Mouse (Mus musculus) MEL-GATA-1-ER (cell line): ENCODE measurements around the gene Fat3.

Experiments used
- DNase-seq: peaks from one replicate; pipeline ENCODE4 v3.0.0-alpha.2; 2012; ENCODE audit warnings: low read depth; ENCODE audit errors: extremely low read depth

The Fat3 gene

GRCm38 (mm10) chr9:16256577-16257207, 244.4 kb downstream of the Fat3 start:
- no peak for DNase-seq

DNA sequence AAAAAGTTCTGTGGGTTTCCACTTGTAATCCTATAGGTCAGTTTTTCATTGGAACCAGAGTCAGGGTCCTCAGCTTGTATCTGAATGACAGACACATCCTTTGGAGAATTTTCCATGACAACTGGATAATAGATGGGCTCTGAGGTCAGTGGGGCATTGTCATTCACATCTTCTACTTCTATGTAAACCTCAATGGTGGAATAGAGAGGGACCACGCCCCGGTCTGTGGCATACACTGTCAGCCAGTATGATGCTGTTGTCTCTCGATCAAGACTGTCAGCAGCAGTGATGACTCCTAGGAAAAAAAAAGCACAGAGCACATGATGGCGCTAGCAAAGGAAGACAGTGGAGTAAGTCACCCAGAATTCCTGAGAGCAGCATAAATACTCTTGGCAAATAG, 254.3 kb downstream of the Fat3 start:
- no peak for DNase-seq

- DNase-seq: no peak
Measured at GRCm38 (mm10) chr9:16231575-16231974, 269.5 kb downstream of the Fat3 start.

DNA sequence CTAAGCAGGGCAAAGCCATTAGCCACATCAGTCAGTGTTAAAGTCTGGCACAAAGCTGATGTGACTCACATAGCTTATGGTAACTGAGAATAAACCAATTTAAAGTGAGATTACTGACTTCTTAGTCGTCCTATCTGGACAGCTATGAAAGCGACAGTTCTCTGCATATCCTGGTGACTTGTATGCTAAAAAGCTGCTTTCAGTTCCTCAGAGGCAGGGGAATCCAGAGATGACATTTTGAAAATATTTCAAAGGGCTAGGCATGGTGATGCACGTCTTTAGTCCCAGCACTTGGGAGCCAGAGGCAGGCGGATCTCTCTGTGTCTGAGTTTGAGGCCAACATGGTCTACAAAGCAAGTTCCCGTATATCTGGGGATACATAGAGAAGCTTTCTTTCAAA, 272.2 kb downstream of the Fat3 start:
- DNase-seq: no peak

GRCm38 (mm10) chr9:16227398-16227797, 273.7 kb downstream of the Fat3 start:
- DNase-seq: peak; percentile 49

GRCm38 (mm10) chr9:16226545-16226944, 274.5 kb downstream of the Fat3 start:
- DNase-seq: no peak

- no peak for DNase-seq
Measured at GRCm38 (mm10) chr9:16221885-16222284, 279.2 kb downstream of the Fat3 start.

DNA sequence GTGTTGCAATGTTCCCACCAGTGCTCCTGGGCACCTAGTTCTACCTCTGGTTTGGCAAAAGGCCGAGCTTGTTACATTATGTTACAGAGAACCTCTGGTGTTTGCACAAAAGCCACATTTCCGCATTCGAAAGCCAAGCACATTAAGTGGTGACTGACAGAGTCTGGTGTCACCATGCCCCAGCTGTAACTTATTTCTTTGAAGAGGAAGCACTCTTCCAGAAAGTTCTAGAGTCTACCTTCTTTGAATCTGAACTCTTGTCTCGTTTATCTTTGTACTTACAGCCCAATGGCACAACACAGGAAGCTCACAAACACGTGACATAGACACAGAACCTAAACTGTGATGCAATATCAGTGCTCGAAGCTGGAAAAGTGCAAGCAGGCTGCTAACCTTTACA, 284.9 kb downstream of the Fat3 start:
- DNase-seq: peak; percentile 81

DNA sequence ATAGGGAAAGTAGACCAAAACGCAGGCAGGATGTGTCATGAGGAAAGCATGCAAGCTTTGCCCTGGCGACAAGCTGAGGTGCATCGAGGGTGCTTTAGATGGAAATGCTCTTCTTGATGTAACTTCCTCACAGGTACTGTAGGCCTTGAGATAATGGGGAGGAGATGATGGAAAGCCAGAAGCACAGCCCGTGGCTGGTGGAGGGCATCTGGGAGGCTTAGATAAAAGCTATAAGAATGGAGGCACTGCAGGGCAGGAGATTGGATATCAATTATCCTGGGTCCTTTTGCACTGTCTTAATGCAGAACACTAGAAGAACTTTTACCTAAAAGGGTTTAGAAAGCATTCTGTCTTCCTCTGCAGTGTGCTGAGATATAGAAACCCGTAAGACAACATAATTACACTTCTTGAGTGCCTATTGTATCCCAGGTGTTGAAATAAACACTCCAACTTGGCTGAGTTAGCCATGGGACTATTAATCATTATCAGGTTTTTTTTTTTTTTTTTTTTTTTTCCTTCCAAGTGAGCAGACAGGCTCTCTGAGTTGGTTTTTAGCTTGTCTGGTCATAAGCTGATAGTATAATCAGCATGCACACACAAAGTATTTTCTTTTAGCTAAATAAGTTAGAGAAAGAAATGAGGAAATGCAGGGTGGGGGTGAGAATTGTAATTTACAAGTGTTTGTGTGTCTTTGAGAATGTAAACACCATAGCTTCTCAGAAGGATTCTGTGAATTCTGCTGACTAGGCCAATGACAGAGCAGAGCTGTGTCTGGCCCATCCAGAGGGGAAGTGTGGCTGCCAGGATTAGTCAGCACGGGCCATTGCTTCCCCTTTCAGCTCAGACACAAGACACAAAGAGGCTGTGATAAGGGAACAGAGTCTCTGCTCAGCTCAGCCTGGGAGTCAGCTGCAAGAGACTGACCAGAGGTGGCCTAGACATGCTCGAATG, 286.1 kb downstream of the Fat3 start:
- peak; percentile 99 for DNase-seq

GRCm38 (mm10) chr9:16213324-16213723, 287.8 kb downstream of the Fat3 start:
- no peak for DNase-seq

DNA sequence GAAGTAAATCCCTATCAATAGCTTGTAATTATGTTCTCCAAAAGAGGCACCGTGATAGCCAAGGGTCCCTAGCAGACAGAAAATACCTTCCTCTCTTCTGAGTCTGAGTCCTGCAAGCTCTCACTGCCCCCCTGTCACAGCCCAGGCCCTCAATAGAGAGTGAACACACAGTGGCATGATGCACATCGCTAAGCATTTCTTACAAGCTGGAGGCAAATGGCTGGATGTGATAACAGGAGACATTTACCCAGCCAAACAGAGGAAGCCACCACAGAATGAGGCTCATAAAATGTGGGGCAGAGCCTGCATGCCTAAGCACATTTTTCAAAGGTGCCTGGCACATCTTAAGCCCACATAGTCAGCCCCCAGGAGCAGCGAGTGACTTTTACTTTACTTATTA, 288.5 kb downstream of the Fat3 start:
- peak; percentile 37 for DNase-seq

DNA sequence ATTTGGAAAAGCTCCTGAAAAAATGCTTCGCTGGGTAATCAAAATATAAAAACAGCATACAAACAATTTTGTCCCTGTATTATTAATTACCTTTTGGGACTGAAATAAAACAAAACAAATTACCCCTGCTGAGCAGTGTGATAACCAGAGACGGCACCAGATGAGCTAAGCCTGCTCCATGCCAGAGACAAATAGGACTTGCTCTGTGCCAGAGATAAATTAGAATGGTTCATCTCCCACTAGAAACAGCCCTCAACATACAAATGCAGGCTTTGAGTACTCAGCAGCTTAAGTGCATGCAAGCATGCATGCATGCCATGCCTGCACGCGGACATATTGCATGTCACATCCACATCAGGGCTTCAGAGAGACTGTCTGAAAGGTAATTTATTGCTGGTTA, 288.9 kb downstream of the Fat3 start:
- DNase-seq: no peak

- no peak for DNase-seq
Measured at GRCm38 (mm10) chr9:16211468-16211867, 289.6 kb downstream of the Fat3 start.

- no peak for DNase-seq
Measured at GRCm38 (mm10) chr9:16202296-16202695, 298.8 kb downstream of the Fat3 start.

DNA sequence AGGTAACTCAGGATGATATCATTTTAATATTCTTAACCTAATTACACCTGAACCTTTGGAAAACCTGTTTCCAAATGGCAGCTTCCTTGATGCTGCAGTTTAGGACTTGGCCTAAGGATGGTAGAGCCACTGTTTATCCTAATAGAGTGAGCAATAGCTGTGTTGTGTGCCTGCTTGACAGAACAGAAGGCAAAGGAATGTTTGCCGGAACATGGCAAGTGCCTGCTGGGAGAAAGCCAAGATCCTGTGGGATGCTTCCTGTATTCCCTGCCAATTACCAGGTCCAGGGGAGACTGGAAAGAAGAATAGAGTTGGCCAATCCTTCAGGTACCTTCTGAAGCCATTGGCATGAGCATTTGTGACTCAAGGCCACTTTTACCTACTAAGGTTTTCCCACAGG, 300.1 kb downstream of the Fat3 start:
- DNase-seq: no peak

- DNase-seq: no peak
Measured at GRCm38 (mm10) chr9:16186461-16186860, 314.6 kb downstream of the Fat3 start.

- no peak for DNase-seq
Measured at GRCm38 (mm10) chr9:16169238-16169637, 331.8 kb downstream of the Fat3 start.

- no peak for DNase-seq
Measured at GRCm38 (mm10) chr9:16168051-16168450, 333.0 kb downstream of the Fat3 start.

GRCm38 (mm10) chr9:16159366-16159765, 341.7 kb downstream of the Fat3 start:
- no peak for DNase-seq

DNA sequence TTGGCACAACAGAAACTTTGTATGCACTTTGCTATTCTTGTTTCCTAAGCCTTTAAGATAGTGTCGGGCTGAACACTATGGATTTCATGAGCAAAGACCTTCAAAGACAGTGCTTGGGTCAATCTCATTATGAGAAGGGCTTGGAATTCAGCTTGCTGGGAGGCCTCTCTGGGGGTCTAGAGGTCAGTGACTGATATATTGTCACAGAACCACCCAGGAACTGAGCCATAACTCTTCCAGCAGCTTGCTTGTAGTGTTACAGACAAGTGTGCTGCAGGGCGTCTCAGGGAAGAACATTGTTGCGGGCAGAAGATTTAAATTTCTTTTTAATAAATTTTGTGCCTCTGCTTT, 347.5 kb downstream of the Fat3 start:
- DNase-seq: no peak

GRCm38 (mm10) chr9:16152756-16153579, 348.1 kb downstream of the Fat3 start:
- DNase-seq: no peak

DNA sequence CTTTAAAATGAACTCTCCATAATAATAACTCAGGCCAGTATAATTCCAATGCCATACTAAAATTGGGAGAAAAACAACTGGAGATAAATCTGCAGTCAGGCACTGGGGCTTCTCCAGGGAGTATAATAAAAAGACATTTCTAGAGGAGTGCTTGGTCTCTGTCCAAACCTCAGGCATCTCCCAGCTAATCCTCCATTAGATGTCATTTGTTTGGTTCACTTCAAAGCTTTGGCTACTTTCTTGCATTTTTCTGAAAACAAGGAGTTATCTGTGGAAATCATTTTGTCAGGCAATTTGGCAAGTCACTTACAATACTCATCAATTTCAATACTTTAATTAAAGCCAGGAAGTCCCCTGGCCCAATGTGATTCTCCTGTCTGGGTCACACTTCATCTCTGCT, 351.0 kb downstream of the Fat3 start:
- DNase-seq: no peak
